Mouse (Mus musculus) ES-Bruce4 (cell line): ENCODE measurements around the gene Vps35l. TPM values are rescaled to one million over a fixed set of nuclear protein-coding genes. Genes with fewer than 3 reads are reported as not detected.

Experiments
- H3K27ac ChIP-seq: 2 replicates; pipeline ENCODE4 v1.5.1; 2012; ENCODE audit warnings: low read length, inconsistent platforms; ENCODE audit not compliant: insufficient read depth
- H3K27me3 ChIP-seq: 2 replicates; pipeline ENCODE4 v1.6.1; 2012; ENCODE audit warnings: mild to moderate bottlenecking, low read length, inconsistent platforms; ENCODE audit not compliant: control insufficient read depth, poor library complexity, insufficient read depth, severe bottlenecking
- H3K36me3 ChIP-seq: 2 replicates; pipeline ENCODE4 v1.6.1; 2012; ENCODE audit warnings: inconsistent platforms, mild to moderate bottlenecking, low read length, moderate library complexity; ENCODE audit not compliant: control insufficient read depth, poor library complexity, insufficient read depth, severe bottlenecking
- H3K4me1 ChIP-seq: one replicate; pipeline ENCODE4 v1.8.1; 2011; ENCODE audit warnings: low read length; ENCODE audit not compliant: control insufficient read depth, insufficient read depth
- H3K4me3 ChIP-seq: 2 replicates; pipeline ENCODE4 v1.5.1; 2011; ENCODE audit warnings: low read depth, mild to moderate bottlenecking, low read length
- H3K9ac ChIP-seq: 2 replicates; pipeline ENCODE4 v1.6.1; 2012; ENCODE audit warnings: low read depth, mild to moderate bottlenecking, inconsistent platforms; ENCODE audit not compliant: poor library complexity, severe bottlenecking
- H3K9me3 ChIP-seq: replicated peaks from 2 replicates; pipeline ENCODE4 v1.6.1; 2012; ENCODE audit warnings: mild to moderate bottlenecking, low read length, inconsistent platforms; ENCODE audit not compliant: control insufficient read depth, poor library complexity, insufficient read depth, severe bottlenecking
- CTCF ChIP-seq: IDR thresholded peaks from one replicate; pipeline ENCODE4 v1.8.1; 2011; ENCODE audit warnings: low read depth, low read length
- EP300 ChIP-seq: IDR thresholded peaks from 2 replicates; pipeline ENCODE4 v1.6.1; 2011; ENCODE audit warnings: low read depth, low read length; ENCODE audit not compliant: insufficient read depth
- POLR2A ChIP-seq: IDR thresholded peaks from one replicate; pipeline ENCODE4 v1.8.1; 2011; ENCODE audit warnings: low read length; ENCODE audit not compliant: insufficient read depth
- polyA plus RNA-seq: library from polyadenylated mRNA; stranded (reverse); fragments of >200 nt; gene quantifications from 2 replicates; pipeline ENCODE4 v1.2.4, GENCODE M21; 2011; ENCODE audit warnings: low read depth; ENCODE audit not compliant: missing spikeins, insufficient read depth, insufficient read length

Gene Vps35l
- polyA plus RNA-seq, 1 experiment, result 54.7 TPM

GRCm38 (mm10) chr7:118725459-118725858 is 14.6 kb upstream of the Vps35l start:
- Histone ChIP-seq H3K9ac (no peak overlapping the region), H3K4me1 (no peaks in the 10 kb centered on the region), H3K27ac (no peak overlapping the region), H3K4me3 (no peak overlapping the region), H3K27me3 (no peaks in the 10 kb centered on the region), H3K9me3 (no peaks in the 10 kb centered on the region), H3K36me3 (peaks cover 21% of the 10 kb centered on the region)
- no peak for TF ChIP-seq POLR2A
- no peak for TF ChIP-seq EP300
- TF ChIP-seq CTCF, result no peak

- Histone ChIP-seq H3K9ac (no peak overlapping the region), H3K27me3 (no peaks in the 10 kb centered on the region), H3K4me3 (no peak overlapping the region), H3K9me3 (no peaks in the 10 kb centered on the region), H3K27ac (no peak overlapping the region), H3K36me3 (peaks cover 10% of the 10 kb centered on the region; the same call in 1 of the 2 replicates), H3K4me1 (no peaks in the 10 kb centered on the region)
- TF ChIP-seq CTCF (no peak), EP300 (no peak), POLR2A (no peak)
These were observed 11.0 kb upstream of the Vps35l start for GRCm38 (mm10) chr7:118728846-118729587.

- Histone ChIP-seq H3K9me3 (no peaks in the 10 kb centered on the region), H3K9ac (no peak overlapping the region), H3K4me3 (no peak overlapping the region), H3K27ac (no peak overlapping the region), H3K4me1 (no peaks in the 10 kb centered on the region), H3K27me3 (no peaks in the 10 kb centered on the region), H3K36me3 (peaks cover 4% of the 10 kb centered on the region; the same call in 1 of the 2 replicates)
- TF ChIP-seq CTCF (no peak), EP300 (no peak), POLR2A (no peak)
These were observed 8.2 kb upstream of the Vps35l start for GRCm38 (mm10) chr7:118731781-118732180.

- no peaks in the 10 kb centered on the region for H3K27me3 ChIP-seq
- TF ChIP-seq EP300 (no peak), POLR2A (no peak), CTCF (no peak)
- no peaks in the 10 kb centered on the region for H3K9me3 ChIP-seq
- no peak overlapping the region for H3K27ac ChIP-seq
- H3K4me1 ChIP-seq, result no peaks in the 10 kb centered on the region
- H3K4me3 ChIP-seq, result no peak overlapping the region
- peaks cover 2% of the 10 kb centered on the region; the same call in 1 of the 2 replicates for H3K36me3 ChIP-seq
- H3K9ac ChIP-seq, result no peak overlapping the region
These were observed 6.8 kb upstream of the Vps35l start for GRCm38 (mm10) chr7:118733225-118733624.

- Histone ChIP-seq H3K4me3 (no peak overlapping the region), H3K27ac (no peak overlapping the region), H3K4me1 (no peaks in the 10 kb centered on the region), H3K27me3 (no peaks in the 10 kb centered on the region), H3K9ac (no peak overlapping the region), H3K36me3 (no peaks in the 10 kb centered on the region; the same call in 1 of the 2 replicates), H3K9me3 (no peaks in the 10 kb centered on the region)
- no peak for TF ChIP-seq POLR2A
- no peak for TF ChIP-seq EP300
- no peak for TF ChIP-seq CTCF
These were observed 1.3 kb upstream of the Vps35l start for GRCm38 (mm10) chr7:118738730-118739129.
